Mouse (Mus musculus): Measurements from ENCODE around the gene Cdc34b.
"Not testable (repeated sequence)": the region's sequence is repeated elsewhere in the genome, so short reads cannot be mapped to it uniquely, and the experiment has no call there.

Cdc34b gene

DNA sequence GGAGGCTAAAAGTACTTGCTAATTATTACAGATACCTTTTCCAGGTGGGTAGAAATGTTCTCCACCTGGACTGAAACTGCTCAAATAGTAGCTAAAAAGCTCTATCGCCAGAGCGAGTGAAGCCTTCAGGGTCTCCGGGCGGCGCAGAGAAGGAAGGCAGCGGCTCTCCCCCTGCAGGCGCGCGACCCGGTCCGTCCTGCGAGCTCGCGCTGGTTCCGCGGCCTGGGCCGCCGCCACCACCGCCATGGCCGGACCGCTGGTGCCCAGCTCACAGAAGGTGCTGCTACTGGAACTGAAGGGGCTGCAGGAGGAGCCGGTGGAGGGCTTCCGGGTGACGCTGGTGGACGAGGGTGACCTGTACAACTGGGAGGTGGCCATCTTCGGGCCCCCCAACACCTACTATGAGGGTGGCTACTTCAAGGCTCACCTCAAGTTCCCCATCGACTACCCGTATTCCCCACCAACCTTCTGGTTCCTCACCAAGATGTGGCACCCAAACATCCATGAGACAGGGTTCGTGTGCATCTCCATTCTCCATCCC, at the start of gene Cdc34b:
Gene Cdc34b (plus strand): TSS at position 51 of the 541 bp plus-strand sequence.
- DNase-seq = no peak

DNA sequence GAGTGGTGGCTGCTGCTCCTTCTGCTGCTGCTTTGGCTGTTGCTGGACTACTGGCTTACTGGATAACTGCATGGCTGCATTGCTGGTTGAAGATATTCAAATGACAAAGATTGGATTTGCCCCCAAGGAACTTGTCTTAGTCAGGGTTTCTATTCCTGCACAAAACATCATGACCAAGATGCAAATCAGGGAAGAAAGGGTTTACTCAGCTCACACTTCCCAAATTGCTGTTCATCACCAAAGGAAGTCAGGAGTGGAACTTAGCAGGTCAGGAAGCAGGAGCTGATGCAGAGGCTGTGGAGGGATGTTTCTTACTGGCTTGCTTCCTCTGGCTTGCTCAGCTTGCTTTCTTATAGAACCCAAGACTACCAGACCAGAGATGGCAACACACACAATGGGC, 49.1 kb upstream of the Cdc34b start:
- not testable (repeated sequence) for DNase-seq

DNA sequence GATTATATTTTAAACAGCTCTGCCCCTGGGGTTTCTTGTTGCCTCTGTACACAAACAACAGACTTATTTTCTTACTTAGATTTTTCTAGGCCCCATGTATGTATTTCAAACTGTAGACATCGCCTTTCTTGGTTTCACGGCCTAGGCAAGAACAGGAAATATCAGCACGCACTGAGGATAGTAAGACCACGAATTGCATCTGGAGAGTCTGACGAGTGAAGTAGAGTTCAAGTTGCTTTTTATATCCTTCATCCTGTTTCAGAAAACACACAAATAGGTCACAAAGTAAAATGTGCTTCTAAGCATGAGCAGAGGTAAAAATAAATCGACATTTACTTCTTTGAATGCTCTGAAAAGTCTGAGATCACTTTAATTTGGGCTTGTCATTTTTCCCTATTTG, 46.1 kb upstream of the Cdc34b start:
- DNase-seq = no peak

DNA sequence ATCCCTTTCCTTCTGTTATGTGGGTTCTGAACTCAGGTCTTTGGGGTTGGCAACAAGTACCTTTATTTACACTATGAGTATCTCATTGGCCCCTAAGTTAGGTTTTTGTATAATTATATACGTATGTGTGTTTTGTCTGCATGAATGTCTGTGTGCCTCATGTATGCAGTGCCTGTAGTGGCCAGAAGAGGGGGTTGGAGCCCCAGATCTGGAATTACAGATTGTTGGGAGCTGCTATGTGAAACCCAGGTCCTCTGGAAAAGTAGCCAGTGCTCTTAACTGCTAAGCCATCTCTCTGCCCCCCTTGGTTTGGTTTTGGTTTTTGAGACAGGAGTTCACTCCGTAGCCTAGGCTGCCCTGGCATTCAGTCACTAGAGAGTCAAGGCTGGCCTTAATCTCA, 44.4 kb upstream of the Cdc34b start:
- no peak for DNase-seq

DNA sequence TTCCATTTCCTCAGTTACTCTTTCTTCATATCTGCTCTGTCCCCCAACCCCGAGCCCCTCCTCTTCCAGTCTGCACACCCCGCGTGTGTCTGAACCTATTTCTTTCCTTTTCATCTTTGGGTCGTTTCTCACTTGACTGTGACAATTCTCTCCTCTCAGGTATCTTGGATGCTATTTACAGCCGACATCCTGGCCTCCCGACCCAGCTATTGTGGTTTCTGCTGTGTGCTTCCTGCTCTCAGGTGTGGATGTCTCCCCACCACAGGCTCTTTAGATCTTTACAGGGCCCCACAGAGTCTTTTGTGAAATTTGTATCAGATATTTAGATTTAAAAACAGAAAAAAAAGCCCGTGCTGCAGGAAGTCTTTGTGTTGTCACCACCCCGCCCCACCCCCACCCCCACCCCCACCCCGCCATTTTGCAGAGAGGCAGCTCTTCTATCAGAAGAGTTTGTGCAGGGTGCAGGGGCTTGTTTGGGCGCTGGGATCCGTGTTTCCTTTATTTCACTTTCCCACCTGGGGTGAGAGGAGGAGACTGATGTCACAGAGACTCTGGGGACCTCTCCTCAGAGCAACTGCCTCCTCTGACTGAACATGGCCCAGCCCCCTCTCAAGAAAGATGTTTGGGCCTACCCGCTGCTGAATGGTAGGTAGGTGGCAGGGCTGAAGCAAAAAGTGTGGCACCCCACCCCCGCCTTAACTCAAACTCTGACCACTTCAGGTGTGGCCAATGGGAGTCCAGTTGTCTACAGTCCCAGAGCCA, 43.7 kb upstream of the Cdc34b start:
- no peak for DNase-seq

DNA sequence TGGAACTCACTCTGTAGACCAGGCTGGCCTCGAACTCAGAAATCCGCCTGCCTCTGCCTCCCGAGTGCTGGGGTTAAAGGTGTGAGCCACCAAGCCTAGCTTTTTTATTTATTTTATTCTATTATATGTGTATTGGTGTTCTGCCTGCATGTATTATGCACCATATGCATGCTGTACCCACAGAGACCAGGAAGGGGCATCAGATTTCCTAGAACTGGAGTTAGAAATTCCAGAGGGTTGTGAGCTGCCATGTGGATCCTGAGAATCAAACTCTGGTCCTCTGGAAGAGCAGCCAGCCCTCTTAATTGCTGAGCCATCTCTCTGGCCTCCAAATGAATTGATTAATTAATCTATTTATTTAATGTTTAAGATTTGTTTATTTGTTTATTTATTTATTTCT, 42.2 kb upstream of the Cdc34b start:
- no peak for DNase-seq

DNA sequence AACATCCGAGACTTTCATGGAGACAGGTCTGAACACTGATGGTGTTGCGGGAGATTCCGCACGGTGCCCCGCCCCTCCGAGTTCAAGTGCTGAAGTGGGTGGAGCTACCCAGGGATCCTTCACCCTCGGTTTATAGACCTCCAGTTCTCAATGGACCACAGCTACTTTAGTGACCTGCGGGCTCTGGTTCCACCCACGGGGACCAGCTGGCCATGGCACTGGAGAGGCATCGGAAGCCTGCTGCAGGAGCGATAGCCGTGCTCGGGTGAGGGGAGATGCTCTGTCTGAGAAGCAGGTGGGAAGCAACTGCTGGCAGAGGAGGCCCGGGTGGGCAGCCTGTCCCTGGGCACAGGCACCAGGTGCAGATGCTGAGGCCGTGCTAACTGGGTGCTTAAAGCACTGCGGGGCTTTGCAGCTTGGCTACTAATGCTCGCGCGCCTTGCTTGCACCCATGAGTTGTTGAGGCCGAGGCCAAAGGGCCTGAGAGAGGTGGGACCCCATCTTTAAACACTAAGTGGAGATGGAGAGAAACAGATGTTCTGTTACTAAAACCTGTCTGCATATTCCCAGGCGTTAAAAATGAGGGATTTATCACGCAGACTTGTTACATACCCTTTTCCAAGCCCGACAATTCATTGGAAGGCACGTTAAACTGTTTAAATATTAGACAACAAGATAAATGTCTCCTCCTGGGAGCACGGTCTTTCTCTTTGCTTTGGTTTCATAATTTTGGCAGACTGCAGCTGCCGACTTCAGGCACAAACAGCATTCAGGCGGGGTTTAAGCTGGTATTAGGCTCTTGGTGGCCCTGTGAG, 40.0 kb upstream of the Cdc34b start:
- no peak for DNase-seq

DNA sequence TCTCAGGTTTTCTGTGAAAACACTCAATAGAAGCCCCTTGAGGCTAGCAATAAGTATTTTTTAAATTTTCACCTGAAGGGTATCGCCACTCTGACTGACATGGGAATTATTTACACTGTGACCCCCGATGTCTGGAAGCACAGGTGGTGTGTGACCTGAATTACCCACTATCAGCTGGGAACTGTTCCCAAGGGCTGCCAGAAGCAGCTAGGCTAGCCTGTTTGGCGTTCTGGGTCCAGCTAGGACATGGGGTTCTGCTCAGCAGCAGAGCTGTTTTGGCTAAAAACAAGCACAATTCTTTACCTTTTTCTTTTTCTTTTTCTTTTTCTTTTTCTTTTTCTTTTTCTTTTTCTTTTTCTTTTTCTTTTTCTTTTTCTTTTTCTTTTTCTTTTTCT, 39.4 kb upstream of the Cdc34b start:
- DNase-seq = no peak

DNA sequence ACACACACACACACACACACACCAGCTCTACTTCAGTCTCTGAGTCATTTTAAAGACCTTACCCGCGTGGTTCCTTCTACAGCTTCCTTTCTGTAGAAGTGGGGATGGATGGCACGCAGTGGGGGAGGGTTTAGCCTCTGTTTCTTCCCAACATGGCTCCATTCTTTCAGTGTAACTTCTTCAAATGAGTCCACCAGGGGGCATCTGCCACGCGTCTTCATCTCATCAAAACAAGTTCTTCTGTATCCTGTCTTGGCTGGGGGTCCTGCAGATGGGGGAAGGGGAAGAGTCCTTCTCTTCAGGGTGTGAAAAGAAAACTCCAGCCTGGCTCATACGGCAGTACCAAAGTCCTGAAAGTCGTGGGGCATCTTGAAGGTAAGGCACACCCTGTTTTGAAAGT, 37.6 kb upstream of the Cdc34b start:
- no peak for DNase-seq

DNA sequence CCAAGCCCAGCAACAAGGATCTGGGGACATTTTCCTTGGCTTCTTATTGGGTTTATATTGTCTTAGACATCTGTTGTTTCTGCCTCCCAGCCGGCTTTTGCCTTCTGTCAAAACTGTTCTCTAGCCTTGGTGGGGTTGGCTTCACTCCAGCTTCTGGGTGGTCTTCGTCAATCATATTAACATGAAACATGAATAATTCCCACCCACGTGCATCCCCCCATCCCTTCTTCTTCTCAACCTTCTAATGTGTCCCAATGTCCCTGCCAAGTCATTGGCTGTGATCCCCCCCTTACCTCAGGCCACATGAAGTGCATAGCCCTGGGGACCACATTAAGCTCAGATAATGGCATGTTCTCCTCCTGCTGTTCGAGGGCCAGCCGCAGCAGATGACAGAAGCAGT, 37.1 kb upstream of the Cdc34b start, which contains the start of gene Gm11541:
Gene Gm11541 (minus strand): TSS at position 28 of the 400 bp plus-strand sequence.
- peak; percentile 18 to 30 for DNase-seq

DNA sequence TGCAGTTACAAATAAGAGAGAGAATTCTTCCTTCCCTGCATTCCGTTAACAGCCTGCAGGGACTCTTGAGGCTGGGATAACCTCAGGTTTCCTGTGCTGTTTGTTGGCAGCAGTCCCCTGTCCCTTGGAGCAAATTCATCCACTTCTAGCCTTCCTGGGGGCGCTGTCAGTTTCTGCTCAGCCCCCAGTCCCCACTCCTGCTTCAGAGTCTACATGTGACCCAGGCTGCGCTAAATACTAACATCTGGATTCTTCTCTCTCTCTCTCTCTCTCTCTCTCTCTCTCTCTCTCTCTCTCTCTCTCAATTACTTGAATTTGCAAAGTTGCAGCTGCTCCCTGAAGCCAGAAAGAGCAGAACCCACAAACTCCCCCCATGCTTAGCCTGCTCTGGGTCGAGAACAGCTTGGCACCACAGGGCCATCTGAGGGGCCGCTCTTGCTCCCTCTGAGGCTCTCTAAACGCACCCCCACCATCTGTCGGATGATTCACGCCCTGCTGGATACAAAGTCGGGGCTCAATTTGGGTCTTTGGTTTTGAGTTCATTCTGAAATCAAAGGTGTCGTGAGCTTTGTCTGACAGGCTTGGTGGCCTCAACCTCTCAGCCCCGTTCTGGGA, 28.2 kb upstream of the Cdc34b start:
- peak; percentile 29 to 72 for DNase-seq

DNA sequence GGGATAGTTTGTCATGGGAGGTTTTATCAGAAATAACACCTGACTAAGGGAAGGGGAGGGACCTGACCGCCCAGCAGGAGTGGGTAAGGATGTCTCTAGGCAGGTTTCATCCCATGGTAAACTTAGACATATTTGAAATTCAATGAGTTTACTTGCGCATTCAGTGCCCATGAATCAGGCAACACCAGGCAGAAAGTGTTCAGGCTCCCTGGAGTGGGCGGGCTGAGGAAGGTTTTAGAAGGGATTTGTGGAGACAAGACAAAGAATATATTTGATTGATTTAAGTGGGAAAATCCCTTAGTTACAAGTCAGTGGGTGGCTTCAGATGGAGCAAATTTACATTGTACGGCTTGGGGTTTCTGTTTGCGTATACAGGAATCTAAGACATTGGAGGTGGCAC, 26.0 kb upstream of the Cdc34b start:
- no peak for DNase-seq

DNA sequence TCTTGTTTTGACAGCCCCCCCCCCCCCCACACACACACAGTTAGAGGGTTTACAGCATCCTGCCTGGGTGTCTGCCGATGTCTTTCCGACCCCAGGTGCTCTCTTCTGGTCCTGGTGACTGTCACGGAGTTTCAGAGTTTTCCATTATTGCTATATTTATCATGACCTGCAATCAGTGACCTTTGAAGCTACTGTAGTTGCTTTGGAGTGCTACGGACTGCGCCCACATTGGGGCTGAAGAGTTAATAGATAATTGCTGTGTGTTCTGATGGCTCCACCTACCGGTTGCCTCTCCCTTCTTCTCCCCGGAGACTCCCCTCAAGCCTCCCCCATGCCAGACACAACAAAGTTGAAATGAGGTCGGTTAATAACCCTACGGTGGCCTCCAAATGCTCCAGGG, 24.8 kb upstream of the Cdc34b start:
- peak; percentile 54 to 62 for DNase-seq

DNA sequence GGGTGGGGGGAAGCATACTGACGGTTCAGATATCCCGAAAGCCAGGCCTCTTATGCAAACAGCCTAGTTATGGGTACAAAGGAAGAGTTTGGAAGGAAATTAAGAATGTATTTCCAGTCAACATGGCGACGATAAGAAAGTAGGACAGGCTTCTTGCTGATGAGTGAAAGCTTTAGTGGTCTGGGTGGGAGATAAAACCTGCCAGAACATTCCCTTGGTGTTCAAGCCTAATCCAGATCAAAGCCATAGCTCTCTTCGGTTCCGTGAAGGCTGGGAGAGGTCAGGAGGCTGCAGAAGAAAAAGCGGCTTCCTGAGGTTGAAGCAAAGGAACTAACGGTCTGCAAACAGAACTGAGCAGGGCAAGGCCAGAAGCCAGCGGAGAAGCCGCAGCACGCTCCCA, 24.3 kb upstream of the Cdc34b start:
- DNase-seq = no peak

DNA sequence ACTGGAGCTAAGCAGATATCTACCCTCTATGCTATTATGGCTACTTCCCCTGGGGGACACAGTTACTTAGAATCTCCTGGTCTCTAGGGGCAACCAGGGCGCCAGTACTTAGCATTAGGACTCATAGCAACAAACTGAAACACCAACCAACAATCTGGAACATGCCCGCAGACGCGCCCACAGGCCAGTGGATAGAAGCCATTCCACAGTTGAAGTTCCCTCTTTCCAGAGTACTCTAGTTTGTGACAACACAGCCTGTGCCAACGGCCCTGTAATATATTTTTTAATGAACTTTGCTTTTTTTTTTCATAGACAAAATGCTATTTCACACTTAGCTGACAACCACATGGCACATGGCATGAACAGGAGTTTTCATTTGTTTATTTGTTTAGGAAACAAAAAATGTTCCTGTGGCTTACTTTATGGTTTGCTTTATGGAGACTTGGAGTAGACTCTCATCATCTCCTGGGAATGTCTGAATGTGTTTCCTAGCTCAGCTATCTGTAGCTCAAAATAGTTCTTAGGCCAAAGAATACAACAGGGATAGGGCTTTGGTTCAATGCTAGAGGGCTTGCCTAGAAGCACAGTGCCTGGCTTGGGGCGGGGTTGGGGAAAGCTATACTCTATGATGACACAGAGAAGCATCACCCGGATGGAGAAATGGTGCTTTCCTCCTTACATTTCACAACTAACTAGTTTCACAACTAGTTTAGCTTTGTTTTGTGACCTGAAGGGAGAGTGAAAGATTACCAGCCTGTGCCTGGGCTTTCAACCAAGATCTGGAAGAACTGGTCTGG, 23.3 kb upstream of the Cdc34b start:
- no peak for DNase-seq

DNA sequence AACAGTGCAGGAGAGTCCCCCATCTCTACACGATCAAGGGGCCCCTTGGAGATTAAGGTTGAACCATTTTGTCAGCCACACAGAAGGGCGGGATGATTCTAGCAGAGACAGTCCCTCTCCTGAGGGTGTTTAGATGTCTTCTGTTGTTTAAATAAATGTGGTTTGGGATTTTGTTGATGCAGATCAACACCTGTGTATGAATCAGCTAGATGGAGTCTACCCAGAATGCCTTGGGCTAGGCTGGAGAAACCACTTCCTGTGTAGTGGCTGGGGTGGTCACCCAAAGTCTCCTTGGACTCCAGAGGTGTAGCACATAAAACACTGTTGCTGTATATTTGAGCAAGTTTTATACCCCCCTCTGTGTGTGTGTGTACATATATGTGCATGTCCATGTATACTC, 22.4 kb upstream of the Cdc34b start:
- DNase-seq = no peak

DNA sequence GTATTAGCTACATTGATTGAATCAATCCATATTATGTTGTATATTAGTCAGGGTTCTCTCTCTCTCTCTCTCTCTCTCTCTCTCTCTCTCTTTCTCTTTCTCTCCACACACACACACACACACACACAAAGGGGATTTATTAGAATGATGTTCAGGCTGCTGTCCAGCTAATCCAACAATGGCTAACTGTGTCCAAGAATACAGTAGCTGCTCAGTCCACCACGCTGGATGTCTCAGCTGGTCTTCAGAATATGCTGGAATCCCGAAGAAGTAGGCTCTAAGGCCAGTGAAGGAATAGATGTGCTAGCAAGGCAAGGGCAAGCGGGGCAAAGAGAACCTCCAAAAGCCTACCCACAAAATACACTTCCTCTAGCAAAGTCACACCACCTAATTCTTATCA, 14.3 kb upstream of the Cdc34b start:
- DNase-seq = no peak

DNA sequence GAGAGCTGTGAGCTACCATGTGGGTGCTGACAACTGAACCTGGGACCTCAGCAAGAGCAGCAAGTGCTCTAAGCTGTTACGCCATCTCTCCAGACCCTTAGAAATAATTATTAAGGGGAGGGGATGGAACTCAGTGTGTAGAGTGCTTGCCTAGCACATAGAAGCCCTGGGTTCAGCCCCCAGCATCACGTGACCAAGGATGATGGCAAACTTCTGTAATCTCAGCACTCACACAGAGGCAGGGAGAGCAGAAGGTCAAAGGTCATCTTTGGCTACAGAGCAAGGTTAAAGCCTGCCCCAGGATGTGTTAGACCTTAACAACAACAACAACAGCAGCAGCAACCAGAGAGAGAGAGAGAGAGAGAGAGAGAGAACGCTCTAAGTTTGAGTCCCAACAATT, 13.0 kb upstream of the Cdc34b start:
- DNase-seq = no peak

DNA sequence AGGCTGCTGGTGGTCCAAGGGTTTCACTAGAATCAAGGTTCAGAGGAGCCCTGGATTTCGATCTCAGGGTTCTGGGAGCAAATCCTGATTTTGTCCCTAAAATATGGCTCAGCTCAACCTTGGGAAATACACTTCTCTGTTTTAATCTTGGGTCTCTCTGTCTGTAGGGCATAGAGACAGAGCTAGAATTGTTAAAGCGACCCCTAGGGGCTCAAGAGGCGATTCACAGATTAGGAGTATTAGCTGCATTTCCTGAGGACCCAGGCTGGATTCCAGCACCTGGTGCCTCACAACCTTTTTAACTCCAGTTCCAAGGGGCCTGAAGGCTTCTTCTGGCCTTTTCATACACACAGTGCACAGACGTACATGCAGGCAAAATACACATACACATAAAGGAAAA, 12.0 kb upstream of the Cdc34b start:
- no peak for DNase-seq

DNA sequence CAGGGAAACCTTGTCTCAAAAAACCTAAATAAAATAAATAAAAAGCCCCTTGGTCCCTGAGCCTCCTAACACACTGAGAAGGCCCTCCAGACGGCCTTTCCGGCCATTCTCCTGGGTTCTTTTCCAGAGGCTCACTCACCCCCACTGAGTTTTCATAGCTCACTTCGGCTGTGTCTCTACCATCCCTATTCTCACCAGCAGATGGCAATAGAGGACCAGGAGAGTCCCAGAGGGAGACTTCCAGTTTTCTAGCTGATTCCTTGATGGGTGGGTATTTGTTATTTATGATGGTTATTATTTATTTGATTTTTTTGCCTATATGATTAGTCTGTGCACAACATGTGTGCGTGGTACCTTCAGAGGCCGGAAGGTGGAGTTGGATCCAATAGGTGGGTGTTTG, 11.3 kb upstream of the Cdc34b start:
- peak in 1 of 2 experiments; percentile 77 for DNase-seq

DNA sequence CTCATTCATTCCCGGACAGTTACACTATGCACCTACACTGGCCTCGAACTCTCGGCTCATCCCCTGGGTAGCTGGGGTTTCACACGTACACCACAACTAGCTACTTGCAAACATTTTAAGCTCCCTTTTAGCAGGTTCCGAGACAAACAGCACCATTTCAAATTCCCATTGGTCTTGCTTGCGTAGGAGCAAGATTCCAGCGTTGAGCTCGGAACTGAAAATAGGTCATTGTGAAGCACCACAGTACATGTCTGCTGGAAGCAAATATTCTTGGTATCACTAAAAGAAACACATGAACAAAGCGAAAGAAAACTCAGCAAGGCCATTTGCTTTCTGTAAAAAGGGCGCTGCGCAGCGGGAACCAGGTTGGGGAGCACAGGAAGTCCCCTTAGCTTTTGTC, 10.4 kb upstream of the Cdc34b start:
- no peak for DNase-seq

DNA sequence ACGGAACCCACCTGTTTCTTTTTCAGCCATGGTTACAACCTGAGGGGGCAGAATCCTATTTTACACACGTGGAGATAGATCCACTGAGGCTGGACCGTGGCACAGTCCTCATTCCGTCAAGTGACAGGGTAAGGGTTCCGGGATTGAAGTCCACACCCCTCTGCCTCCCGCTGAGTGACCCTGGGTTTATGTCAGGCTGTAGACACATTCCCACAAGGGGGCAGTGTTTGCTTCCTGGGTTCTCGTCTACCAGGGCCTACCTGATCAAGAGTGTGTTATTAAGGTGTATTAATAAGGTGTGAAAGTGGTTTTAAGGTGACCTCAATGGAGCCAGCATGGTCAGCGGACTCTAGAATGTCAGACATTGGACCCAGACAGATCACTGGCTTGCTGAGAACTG, 8.8 kb upstream of the Cdc34b start:
- peak in 1 of 2 experiments; percentile 39 for DNase-seq

DNA sequence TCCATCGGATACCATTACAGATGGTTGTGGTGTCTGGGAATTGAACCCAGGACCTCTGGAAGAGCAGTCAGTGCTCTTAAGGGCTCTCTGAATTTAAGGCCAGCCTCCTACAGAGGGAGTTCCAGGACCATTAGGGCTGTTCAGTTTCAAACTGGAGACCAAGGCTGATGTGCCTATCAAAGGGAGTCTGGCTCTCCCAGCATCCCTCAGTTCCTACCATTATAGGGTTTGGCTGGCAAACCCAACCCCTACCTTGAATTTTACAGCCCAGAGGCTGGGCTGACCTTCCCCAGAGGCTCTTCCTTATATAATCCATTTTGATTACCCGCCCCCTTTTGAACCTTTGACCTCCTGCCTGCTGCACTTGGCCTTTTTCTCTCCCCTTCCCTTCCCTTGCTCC, 5.8 kb upstream of the Cdc34b start:
- DNase-seq = no peak

Data from lung, postnatal 4 days (tissue).